Mouse (Mus musculus) embryonic facial prominence, embryonic 11.5 days (tissue): ENCODE data around the gene Bcam. TPM values are rescaled to one million over a fixed set of nuclear protein-coding genes. Genes with fewer than 3 reads are reported as not detected.
"Not testable (repeated sequence)": the region's sequence is repeated elsewhere in the genome, so short reads cannot be mapped to it uniquely, and the experiment has no call there.

ENCODE experiments used
- ATAC-seq: fragments of 200-750 bp; cut with Nextera tagmentation; replicated peaks from 2 replicates; pipeline ENCODE4 v1.8.0; 2017; ENCODE audit warnings: low read depth; ENCODE audit not compliant: insufficient number of reproducible peaks, low FRiP score, low TSS enrichment
- DNase-seq: peaks from one replicate; pipeline ENCODE4 v3.0.0-alpha.2; 2015; ENCODE audit warnings: low spot score
- H3K27ac ChIP-seq: fragments of 300-500 bp; sonication (generic); replicated peaks from 2 replicates; pipeline ENCODE4 v1.5.1; 2014; ENCODE audit warnings: mild to moderate bottlenecking, low read depth, low read length, control low read depth
- H3K27me3 ChIP-seq: fragments of 300-500 bp; sonication (generic); 2 replicates; pipeline ENCODE4 v1.6.1; 2014; ENCODE audit warnings: mild to moderate bottlenecking, low read length, moderate library complexity, mixed read lengths; ENCODE audit not compliant: control insufficient read depth, insufficient read depth
- H3K36me3 ChIP-seq: fragments of 300-500 bp; sonication (generic); replicated peaks from 2 replicates; pipeline ENCODE4 v1.6.1; 2014; ENCODE audit warnings: low read depth, mild to moderate bottlenecking, low read length, moderate library complexity, mixed read lengths; ENCODE audit not compliant: control insufficient read depth, insufficient read depth
- H3K4me1 ChIP-seq: fragments of 300-500 bp; sonication (generic); 2 replicates; pipeline ENCODE4 v1.6.1; 2014; ENCODE audit warnings: low read length, mixed read lengths; ENCODE audit not compliant: control insufficient read depth, insufficient read depth
- H3K4me2 ChIP-seq: fragments of 300-500 bp; sonication (generic); 2 replicates; pipeline ENCODE4 v1.6.1; 2014; ENCODE audit warnings: low read depth, mild to moderate bottlenecking, control low read depth, low read length, moderate library complexity
- H3K4me3 ChIP-seq: fragments of 300-500 bp; sonication (generic); 2 replicates; pipeline ENCODE4 v1.5.1; 2014; ENCODE audit warnings: low read depth, low read length, control low read depth
- H3K9ac ChIP-seq: fragments of 300-500 bp; sonication (generic); replicated peaks from 2 replicates; pipeline ENCODE4 v1.6.1; 2014; ENCODE audit warnings: mild to moderate bottlenecking, control low read depth, low read length
- H3K9me3 ChIP-seq: fragments of 300-500 bp; sonication (generic); replicated peaks from 2 replicates; pipeline ENCODE4 v1.6.1; 2016; ENCODE audit warnings: mild to moderate bottlenecking, low read length, inconsistent platforms, mixed read lengths; ENCODE audit not compliant: control insufficient read depth
- WGBS: fragments of 180-500 bp; shearing (Covaris S2); extraction: QIAGEN DNeasy Blood & Tissue Kit; methylation state at CpG from one replicate; pipeline ENCODE4 v1.1.7; 2014; 5-methylcytosine and 5-hydroxymethylcytosine counted together
- polyA plus RNA-seq: library from polyadenylated mRNA; unstranded; fragments of >200 nt; fragmentation: Nextera tagmentation; extraction: Ambion mirVana; gene quantifications from 2 replicates; pipeline ENCODE4 v1.2.1, GENCODE M21; 2014

Bcam gene
- polyA plus RNA-seq, 1 experiment from 2014 or later, result 43.8 TPM

GRCm38 (mm10) chr7:19796254-19796653, 25.4 kb upstream of the Bcam start:
- H3K4me3 ChIP-seq, result peak overlapping the region; percentile 21; the same call in 1 of the 2 replicates
- no peak for ATAC-seq
- no peak overlapping the region for H3K27ac ChIP-seq

GRCm38 (mm10) chr7:19795236-19795635, 24.4 kb upstream of the Bcam start:
- Histone ChIP-seq H3K4me3 (no peak overlapping the region), H3K4me1 (no peaks in the 10 kb centered on the region), H3K36me3 (no peaks in the 10 kb centered on the region), H3K4me2 (no peak overlapping the region), H3K9ac (no peak overlapping the region), H3K27me3 (peaks cover 16% of the 10 kb centered on the region), H3K9me3 (no peaks in the 10 kb centered on the region), H3K27ac (no peak overlapping the region)
- no peak for DNase-seq
- no peak for ATAC-seq
- WGBS, result 64% methylated on average over 2 of the region's 2 CpGs

More at GRCm38 (mm10) chr7:19796254-19796653, 25.4 kb upstream of the Bcam start:
- H3K36me3 ChIP-seq, result no peaks in the 10 kb centered on the region
- 12% methylated on average over 18 of the region's 18 CpGs for WGBS
- 0 out of 2 replicates have a peak overlapping the region, but pooled peaks have one; percentile 6 for H3K9ac ChIP-seq
- no peaks in the 10 kb centered on the region for H3K4me1 ChIP-seq
- H3K9me3 ChIP-seq, result no peaks in the 10 kb centered on the region
- no peak overlapping the region for H3K4me2 ChIP-seq
- no peak for DNase-seq
- H3K27me3 ChIP-seq, result peaks cover 16% of the 10 kb centered on the region

- Histone ChIP-seq H3K4me1 (no peaks in the 10 kb centered on the region), H3K27me3 (peaks cover 16% of the 10 kb centered on the region), H3K4me2 (no peak overlapping the region), H3K36me3 (no peaks in the 10 kb centered on the region), H3K9me3 (no peaks in the 10 kb centered on the region), H3K4me3 (no peak overlapping the region), H3K9ac (no peak overlapping the region), H3K27ac (no peak overlapping the region)
- ATAC-seq, result no peak
- DNase-seq, result no peak
- WGBS, result 85% methylated on average over 19 of the region's 19 CpGs
These were observed 22.1 kb upstream of the Bcam start for GRCm38 (mm10) chr7:19792701-19793630.

- DNase-seq, H3K36me3 ChIP-seq, H3K27ac ChIP-seq, H3K4me3 ChIP-seq, H3K4me1 ChIP-seq, H3K27me3 ChIP-seq, ATAC-seq, H3K9ac ChIP-seq, H3K9me3 ChIP-seq, H3K4me2 ChIP-seq: not testable (repeated sequence)
- 76% methylated on average over 2 of the region's 2 CpGs for WGBS
These were observed 20.7 kb upstream of the Bcam start for GRCm38 (mm10) chr7:19791504-19791903.

GRCm38 (mm10) chr7:19789904-19790347, 19.1 kb upstream of the Bcam start:
- Histone ChIP-seq H3K9ac (peak overlapping the region; percentile 43), H3K27me3 (no peaks in the 10 kb centered on the region), H3K27ac (no peak overlapping the region), H3K9me3 (no peaks in the 10 kb centered on the region), H3K36me3 (no peaks in the 10 kb centered on the region), H3K4me2 (peak overlapping the region; percentile 56), H3K4me1 (no peaks in the 10 kb centered on the region), H3K4me3 (peak overlapping the region; percentile 19)
- under 1% methylated on average over 19 of the region's 19 CpGs for WGBS
- ATAC-seq (peak; percentile 22; the same call in 1 of the 2 replicates), DNase-seq (peak; percentile 90)

GRCm38 (mm10) chr7:19785874-19786458, 15.2 kb upstream of the Bcam start:
- Histone ChIP-seq H3K9ac (no peak overlapping the region), H3K27me3 (no peaks in the 10 kb centered on the region), H3K9me3 (no peaks in the 10 kb centered on the region), H3K4me1 (no peaks in the 10 kb centered on the region), H3K4me2 (no peak overlapping the region), H3K36me3 (no peaks in the 10 kb centered on the region), H3K4me3 (no peak overlapping the region), H3K27ac (no peak overlapping the region)
- WGBS, result 52% methylated on average over 12 of the region's 12 CpGs
- ATAC-seq (no peak), DNase-seq (no peak)

- Histone ChIP-seq H3K4me3 (no peak overlapping the region), H3K4me2 (no peak overlapping the region), H3K9me3 (no peaks in the 10 kb centered on the region), H3K9ac (no peak overlapping the region), H3K27ac (no peak overlapping the region), H3K4me1 (no peaks in the 10 kb centered on the region), H3K27me3 (no peaks in the 10 kb centered on the region), H3K36me3 (no peaks in the 10 kb centered on the region)
- DNase-seq (no peak), ATAC-seq (no peak)
- 34% methylated on average over 11 of the region's 11 CpGs for WGBS
These were observed 14.1 kb upstream of the Bcam start for GRCm38 (mm10) chr7:19784764-19785535.
